Mouse (Mus musculus) skeletal muscle tissue, adult 2 months (tissue): ENCODE results near the gene Gm21885.
"Not testable (repeated sequence)": the region's sequence is repeated elsewhere in the genome, so short reads cannot be mapped to it uniquely, and the experiment has no call there.

Source experiments
- DNase-seq: peaks from one replicate; pipeline ENCODE4 v3.0.0-alpha.2; 2012; ENCODE audit warnings: low read depth, low spot score

Gm21885 gene

GRCm38 (mm10) chr11:94281199-94282181 is at the start of gene Gm21885:
Gene Gm21885, plus strand, starts transcription at chr11:94281873.
- DNase-seq: no peak

DNA sequence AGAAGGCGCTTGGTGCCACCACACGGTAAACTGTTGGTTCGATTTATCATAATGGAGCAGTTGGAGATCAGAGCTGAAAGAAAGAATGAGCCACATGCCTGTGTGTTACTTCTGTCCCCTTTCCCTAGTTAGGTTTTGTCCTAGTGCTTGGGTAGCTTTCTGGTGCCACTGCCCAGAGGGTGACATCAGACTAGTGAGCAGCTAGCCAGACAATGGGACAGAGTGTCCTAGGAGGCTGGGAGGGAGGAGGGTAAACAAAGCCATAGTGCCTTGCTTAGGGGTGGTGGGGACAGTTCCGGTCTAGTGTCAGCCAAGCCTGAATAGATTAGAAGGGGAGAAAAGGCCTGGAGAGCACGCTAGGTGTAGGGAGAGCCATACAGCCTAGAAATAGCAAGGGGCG is 48.3 kb upstream of the Gm21885 start:
- DNase-seq: no peak

DNA sequence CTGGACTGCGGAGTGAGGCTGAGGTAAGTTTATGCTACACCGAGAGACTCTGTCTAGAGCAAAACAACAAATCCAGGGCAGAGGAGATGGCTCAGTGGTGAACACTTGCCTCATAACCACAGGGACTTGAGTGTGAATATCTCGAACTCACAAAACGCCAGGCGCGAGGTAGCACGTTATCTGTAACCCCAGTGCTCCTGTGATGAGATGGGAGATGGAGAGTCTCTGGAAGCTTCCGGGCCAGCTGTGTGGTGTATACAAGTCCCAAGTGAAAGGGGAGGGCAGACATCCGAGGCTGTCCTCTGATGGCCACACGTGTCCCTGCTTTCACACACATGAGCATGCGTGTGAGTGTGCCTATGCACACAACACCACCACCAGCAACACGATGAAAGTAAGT is 47.3 kb upstream of the Gm21885 start:
- DNase-seq: no peak

DNA sequence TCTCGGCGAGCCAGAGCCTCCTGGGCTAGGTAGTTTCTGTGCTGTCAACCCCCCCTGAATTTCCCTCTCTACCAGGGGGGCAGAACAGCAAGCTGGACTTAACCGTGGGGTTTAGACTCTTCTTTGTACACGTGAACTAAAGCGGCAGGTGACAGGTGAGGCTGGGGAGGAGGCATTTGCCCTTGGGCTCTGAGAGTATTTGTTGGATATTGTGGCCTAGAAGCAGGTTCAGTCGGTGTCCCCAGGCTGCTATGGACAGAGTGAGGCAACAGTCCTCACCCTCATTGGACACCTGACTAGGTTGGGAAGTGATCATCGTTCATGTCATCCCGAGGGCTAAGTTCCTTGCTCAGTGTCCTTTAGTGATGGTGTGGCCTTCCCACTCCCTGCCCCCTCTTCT is 46.8 kb upstream of the Gm21885 start:
- DNase-seq: no peak

- DNase-seq: peak; percentile 82
Measured at GRCm38 (mm10) chr11:94236074-94236473, 45.6 kb upstream of the Gm21885 start.

DNA sequence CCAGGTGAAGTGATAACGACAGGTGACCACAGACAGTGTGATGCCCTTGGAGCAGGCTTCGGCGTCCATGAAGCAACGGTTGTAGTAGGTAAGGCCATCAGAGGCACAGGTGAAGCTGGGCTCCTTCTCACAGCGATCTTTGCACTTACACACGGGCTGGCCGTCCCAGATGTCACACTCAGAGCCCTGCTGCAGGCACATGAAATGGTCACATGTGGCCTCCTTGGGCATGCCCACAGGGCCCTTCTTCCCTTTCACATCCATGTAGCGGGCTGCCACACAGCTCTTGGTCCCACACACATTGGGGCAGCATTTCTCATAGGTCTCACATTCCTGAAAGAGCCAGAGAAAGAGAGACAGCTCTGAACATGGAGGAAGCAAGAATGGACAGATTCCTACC is 42.9 kb upstream of the Gm21885 start:
- DNase-seq: no peak

- DNase-seq: no peak
Measured at GRCm38 (mm10) chr11:94239706-94240105, 42.0 kb upstream of the Gm21885 start.

- no peak for DNase-seq
Measured at GRCm38 (mm10) chr11:94242760-94243421, 38.8 kb upstream of the Gm21885 start.

DNA sequence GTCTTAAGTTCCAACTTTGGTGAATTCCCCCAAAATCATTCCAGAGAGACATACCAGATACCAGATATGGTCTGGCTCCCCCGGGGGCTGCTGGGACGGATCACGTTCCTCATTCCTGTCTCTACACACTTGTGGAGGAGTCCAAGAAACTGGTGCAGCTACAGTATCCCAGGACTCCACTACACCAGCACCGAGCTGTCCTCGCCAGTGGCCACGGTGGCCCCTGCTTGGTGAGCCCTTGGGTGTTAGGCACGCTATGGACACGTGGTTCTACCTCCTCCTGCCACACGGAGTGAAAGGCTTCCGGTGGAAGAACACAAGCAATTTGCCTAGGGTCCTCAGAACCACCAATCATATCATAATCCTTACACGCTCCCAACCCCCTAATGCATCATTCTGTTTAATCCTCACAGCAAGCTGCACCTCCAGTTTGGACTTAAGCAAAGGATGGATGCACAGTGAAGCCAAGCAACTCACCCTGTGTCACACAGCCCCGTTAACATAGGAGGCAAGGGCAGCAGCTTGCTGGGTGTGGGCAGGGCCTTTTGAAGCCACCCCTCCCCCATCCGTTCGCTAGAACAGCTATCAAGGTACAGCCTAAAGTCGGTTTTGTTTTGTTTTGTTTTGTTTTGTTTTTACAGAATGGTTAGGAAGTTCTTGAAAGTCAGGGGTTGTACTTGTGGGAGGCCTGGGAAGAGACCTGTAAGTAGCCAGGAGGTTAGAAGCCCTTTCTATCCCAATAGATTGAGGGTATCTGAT is 38.1 kb upstream of the Gm21885 start:
- DNase-seq: no peak

DNA sequence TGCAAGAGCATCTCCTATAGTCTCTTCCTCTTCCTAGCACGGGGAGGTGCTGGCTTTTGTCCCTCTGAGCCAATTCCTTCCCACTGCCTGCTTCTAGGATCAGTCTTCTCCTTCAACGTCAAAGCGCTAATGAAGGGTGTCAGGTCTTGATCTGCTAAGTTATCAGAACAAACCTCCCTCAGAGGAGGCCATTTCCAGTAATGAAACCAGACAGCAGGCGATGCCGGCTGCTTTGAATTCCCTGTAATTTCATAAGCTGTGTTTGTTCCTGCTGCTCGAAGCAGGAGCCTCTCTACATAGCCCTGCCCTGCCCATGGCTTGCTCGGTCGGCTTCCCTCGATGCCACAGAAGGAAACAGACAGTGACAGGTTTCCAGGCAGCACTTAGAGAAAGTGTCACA is 37.3 kb upstream of the Gm21885 start:
- no peak for DNase-seq

- no peak for DNase-seq
Measured at GRCm38 (mm10) chr11:94245955-94246788, 35.5 kb upstream of the Gm21885 start, which contains the start of gene Wfikkn2. Gene Wfikkn2, minus strand, starts transcription at chr11:94246005.

DNA sequence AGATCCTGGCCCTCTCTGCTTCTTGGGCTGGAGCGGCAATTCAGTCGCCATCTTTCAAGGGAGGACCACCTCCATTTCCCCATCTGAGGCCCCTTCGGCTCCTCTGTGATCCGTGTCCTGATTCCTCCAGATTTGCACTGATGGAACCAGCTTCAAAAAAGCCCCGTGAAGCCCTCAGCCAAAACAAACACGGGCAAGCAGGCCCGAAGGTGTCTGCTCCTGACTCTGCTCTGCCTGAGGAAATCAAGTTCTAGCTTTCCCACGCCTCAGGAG is 34.9 kb upstream of the Gm21885 start:
- DNase-seq: no peak

DNA sequence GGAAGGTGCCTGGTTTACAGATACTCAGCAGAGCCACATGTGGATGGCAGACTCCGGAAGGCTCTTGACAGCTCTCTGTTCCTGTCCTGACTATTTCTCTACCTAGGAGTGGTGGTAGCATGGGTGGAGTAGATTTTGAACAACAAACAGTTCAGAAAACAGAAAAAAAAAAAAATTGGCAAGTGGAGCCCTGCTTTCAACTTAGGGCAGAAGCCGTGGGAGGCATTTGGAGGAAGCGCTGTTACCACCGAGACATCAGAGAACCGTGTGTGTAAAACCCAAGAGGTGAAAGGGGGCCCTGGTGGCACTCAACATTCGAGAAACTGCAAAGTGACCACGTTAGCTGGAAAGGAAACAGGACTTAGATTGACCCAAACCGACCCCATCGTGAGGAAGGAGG is 28.5 kb upstream of the Gm21885 start:
- no peak for DNase-seq

- no peak for DNase-seq
Measured at GRCm38 (mm10) chr11:94253691-94254090, 28.0 kb upstream of the Gm21885 start.

DNA sequence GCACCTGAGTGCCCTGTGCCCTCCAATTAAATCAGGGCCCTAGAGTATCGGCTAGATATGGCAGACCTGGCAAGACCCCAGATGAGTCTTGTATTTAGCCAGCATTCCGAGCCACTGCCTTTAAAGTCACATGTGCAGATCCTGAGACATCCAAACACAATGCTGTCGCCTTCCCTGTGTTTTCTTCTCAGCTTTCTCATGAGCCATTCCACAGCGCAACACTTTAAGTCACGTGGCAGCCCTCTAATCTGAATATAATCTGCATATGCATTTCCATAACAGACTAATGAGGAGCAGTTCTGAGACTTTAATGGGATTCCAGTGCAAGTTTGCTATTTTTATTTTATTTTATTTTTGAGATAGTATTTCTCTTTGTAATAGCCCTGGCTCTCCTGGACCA is 25.9 kb upstream of the Gm21885 start:
- DNase-seq: no peak

DNA sequence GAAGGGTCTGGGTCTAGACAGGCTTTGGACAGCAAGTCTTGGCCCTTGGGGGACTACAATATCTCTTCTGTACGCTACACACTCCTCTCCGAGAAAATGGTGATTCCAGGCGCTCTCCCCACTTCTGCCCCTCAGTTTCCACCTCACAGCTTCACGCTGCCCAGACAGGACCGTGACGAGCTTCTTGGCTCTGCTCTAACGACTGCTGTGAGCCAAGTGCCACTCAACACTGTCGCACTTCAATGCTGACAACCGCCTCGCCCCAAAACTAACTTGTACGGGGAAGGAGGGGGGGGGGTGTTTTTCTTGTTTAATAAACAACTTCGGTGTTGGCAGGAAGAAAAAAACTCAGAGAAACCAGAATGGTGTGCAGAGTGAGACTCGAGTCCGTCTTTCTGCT is 23.7 kb upstream of the Gm21885 start:
- DNase-seq: no peak

- DNase-seq: no peak
Measured at GRCm38 (mm10) chr11:94259814-94260213, 21.9 kb upstream of the Gm21885 start.

DNA sequence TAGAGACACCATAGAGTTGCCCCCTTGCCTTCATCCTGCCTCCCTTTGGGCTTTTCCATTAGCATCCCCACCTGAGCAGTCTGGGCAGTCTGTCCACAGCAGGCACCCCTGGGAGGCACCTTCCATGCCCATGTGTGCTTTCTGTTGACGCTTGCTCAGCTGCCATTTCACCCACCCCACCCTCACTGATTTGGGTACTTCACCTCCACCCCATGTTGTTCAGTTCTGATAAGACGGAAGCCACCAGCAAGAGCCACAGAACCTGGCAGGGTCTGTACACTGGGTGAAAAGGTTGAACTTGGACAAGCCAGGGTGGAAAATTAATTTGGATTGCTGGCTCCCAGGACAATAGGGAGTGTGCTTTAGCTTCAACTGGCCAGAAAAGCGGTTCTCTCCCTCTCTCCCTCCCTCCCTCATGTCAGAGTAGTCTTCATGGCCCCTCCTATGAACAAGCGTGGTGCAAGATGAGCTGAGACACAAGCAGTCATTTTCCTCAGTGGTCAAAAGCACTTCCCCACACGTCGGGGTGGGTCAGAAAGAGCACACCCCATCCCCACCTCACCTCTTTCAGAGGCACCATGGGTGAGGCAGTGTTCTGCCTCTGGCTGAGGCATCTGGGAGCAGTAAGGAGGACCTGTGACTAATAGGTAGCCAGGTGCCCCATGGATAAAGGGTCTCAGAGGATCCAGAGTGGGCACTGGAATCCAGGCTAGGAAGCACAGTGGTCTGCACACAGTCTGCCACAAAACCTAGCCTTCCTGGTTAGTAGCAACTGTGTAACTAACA is 19.9 kb upstream of the Gm21885 start:
- no peak for DNase-seq

DNA sequence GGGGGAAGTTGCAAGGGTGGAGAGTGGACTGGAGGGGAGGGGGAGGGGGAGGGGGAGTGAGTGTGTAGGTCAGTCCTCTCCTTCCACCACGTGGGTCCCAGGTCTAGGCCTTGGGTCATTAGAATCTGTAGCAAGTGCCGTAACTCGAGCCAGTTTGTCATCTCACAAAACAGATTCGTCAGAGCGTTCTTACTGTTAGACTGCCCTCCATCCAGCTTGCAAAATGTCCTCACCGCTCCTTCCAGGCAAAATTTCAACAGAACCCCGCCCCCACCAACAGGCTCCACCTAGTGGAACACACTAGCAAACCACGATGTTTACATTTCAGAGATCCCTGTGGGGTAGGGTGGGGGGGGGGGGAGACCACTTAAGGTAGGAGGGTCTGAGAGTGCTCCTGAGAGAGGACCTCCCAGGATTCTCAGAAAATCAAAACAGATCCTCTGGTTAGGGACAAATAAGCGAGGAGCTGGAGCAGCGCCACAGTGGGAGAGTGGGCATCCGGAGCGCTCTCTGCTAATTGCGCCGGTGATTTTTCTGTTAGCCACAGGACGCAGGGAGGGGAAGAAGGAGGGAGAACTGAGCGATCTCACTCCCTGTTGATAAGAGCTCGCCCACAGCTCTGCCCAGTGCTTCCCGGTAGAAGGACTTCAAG is 16.4 kb upstream of the Gm21885 start:
- peak; percentile 33 for DNase-seq

- DNase-seq: not testable (repeated sequence)
Measured at GRCm38 (mm10) chr11:94266155-94266554, 15.5 kb upstream of the Gm21885 start.
